Mouse (Mus musculus): ENCODE results near the gene Tpm3. TPM values are rescaled to one million over a fixed set of nuclear protein-coding genes. Genes with fewer than 3 reads are reported as not detected.

Tpm3 gene
- polyA plus RNA-seq (2015; fragmentation: Nextera tagmentation; extraction: Ambion mirVana) = 637 and 683 TPM in 2 replicates

DNA sequence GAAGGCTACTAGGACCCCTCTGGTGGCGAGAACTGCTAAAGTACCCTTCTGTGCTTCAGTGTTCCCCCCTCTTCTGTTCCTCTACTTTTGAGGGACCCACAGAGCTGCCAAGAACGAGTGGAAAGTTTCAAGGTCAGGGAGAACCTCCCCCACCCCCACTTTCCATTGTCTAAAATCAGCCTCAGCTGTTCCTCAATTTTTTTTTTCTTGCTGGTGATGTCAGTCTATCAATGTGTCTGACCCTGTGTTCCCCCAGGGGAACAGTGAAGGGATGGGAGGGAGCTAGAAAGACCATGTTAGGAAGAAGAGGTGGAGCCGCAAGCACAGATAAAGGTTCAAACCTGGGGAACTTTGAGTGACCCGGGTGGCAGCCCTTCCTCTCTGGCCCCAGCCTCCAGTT is at the start of gene Tpm3:
Gene Tpm3 (plus strand): TSS at position 356 of the 400 bp plus-strand sequence.
- H3K36me3 ChIP-seq = no peaks in the 10 kb centered on the region

DNA sequence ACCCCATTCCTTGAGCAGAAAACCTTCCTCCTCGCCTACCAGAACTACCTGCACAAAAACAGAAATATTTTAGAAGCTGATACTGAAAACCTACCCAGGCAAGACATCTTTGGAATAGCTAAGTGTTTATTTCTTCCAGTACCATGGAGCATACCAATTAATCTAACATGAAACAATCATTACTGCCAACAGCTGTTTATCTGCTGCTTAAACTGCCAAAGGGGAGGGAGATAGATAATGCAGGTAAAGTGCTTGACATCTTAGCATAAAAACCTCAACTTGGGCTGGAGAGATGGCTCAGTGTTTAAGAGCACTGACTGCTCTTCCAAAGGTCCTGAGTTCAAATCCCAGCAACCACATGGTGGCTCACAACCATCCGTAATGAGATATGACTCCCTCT is 37.8 kb upstream of the Tpm3 start:
- H3K27ac ChIP-seq = no peak overlapping the region
- H3K4me2 ChIP-seq = no peak overlapping the region
- no peaks in the 10 kb centered on the region for H3K4me1 ChIP-seq
- H3K4me3 ChIP-seq = no peak overlapping the region
- H3K27me3 ChIP-seq = no peaks in the 10 kb centered on the region
- 84% methylated on average over 2 of the region's 2 CpGs for WGBS
- ATAC-seq (ENCODE audit: borderline replicate concordance, extremely low read depth, low FRiP score, low TSS enrichment) = no peak
- peaks cover 87% of the 10 kb centered on the region for H3K36me3 ChIP-seq
- H3K9me3 ChIP-seq = no peaks in the 10 kb centered on the region
- H3K9ac ChIP-seq = no peak overlapping the region

More for the DNA sequence above, at the start of gene Tpm3:
- Histone ChIP-seq H3K27ac (no peak within 1 kb of the TSS), H3K9ac (no peak within 1 kb of the TSS), H3K27me3 (no peaks in the 10 kb centered on the region), H3K4me3 (no peak within 1 kb of the TSS), H3K4me1 (peaks cover 5% of the 10 kb centered on the region), H3K9me3 (no peaks in the 10 kb centered on the region), H3K4me2 (no peak within 1 kb of the TSS)
- ATAC-seq (ENCODE audit: borderline replicate concordance, extremely low read depth, low FRiP score, low TSS enrichment) = no peak
- 61% methylated on average over 4 of the region's 4 CpGs for WGBS

DNA sequence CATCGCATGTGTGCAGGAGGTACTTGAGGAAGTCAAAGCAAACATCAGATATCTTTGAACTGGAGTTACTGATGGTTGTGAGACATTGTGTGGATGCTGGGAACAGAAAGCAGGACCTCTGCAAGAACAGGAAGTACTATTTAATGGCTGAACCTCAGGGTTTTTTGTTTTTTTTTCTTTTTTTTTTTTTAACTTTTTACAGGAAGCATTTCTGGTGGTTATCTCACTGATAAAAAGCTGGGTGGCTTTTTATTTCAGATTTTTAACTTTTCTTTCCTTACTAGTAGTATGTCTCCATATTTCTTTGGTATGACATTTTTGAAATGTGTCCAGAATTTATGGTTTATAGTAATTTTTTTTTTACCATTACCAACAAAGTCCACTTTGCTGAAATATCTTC is 36.2 kb upstream of the Tpm3 start:
- no peak overlapping the region for H3K9ac ChIP-seq
- ATAC-seq (ENCODE audit: borderline replicate concordance, extremely low read depth, low FRiP score, low TSS enrichment) = no peak
- WGBS = 90% methylated on average over 1 of the region's 1 CpGs
- no peaks in the 10 kb centered on the region for H3K27me3 ChIP-seq
- no peaks in the 10 kb centered on the region for H3K9me3 ChIP-seq
- peaks cover 81% of the 10 kb centered on the region for H3K36me3 ChIP-seq
- no peak overlapping the region for H3K4me2 ChIP-seq
- H3K27ac ChIP-seq = no peak overlapping the region
- no peak overlapping the region for H3K4me3 ChIP-seq
- H3K4me1 ChIP-seq = no peaks in the 10 kb centered on the region

DNA sequence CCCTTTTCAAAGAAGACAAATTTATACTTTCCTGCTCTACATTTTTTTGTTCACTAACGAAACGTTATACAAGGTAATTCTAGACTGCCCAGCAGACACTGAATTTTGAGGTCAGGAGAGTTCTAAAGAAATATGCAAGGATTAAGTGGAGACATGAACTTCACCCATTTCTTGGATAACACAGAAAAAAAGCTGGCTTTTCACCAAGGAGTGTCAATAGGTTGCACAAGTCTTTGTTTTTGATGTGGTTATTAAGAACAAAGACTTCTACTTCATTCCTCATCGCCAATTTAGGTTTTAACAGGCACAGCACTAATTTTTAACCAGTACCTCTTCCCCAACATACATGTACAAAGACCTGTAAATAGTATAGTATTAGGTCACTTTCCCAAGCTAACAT is 22.8 kb upstream of the Tpm3 start:
- Histone ChIP-seq H3K9ac (no peak overlapping the region), H3K9me3 (no peaks in the 10 kb centered on the region), H3K27me3 (no peaks in the 10 kb centered on the region), H3K4me2 (no peak overlapping the region), H3K4me1 (peaks cover 26% of the 10 kb centered on the region), H3K36me3 (peaks cover 27% of the 10 kb centered on the region), H3K4me3 (no peak overlapping the region), H3K27ac (no peak overlapping the region)
- 40% methylated on average over 3 of the region's 3 CpGs for WGBS
- no peak for ATAC-seq (ENCODE audit: borderline replicate concordance, extremely low read depth, low FRiP score, low TSS enrichment)

DNA sequence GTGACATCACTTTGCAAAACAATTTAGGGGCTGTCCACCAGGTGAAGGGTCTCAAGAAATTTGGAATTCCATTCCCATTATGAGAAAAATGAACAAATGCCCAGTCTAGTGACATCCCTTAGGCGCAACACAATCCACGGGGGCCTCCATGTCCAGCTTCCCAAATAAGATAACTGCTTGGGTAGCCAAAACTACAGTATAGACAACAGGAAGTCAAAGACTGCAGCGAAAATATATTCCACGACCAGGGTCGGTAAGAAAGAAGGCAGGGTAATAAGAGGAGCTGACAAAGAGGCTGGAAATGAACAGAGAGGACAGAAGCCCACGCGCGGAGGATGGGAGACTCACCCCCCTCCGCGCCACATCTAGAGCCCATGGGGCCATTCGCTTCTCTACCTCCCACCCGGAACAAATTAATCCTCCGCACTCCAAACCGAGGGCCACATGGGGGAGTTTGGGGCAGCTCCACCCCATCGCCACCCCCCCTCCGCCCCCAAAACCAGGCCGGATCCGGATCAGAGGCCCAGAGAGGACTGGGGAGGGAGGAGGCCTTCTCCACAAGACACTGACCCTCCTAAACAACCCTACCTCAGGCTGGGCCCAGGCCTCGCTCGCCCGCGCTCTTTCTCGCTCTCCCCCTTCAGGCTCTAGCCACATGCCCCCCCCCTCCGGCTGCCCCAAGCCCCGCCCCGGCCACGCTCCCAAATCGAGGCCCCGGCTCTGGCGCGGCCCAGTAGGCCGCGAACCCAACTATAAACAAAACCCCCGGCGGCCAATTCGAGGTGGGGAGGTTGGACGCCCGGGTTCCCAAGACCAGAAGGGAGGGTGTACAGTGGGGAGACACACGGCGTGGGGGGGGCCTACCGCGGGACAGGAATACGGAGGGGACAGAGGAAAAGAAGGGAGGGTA is 20.8 kb upstream of the Tpm3 start, which contains the start of gene 4933434E20Rik:
Gene 4933434E20Rik (plus strand): TSS at position 196 of the 910 bp plus-strand sequence.
- H3K27me3 ChIP-seq = no peaks in the 10 kb centered on the region
- ATAC-seq (ENCODE audit: borderline replicate concordance, extremely low read depth, low FRiP score, low TSS enrichment) = peak; percentile 81
- H3K27ac ChIP-seq = peak within 1 kb of the TSS; percentile 97
- no peaks in the 10 kb centered on the region for H3K9me3 ChIP-seq
- H3K4me1 ChIP-seq = peaks cover 26% of the 10 kb centered on the region
- peaks cover 29% of the 10 kb centered on the region for H3K36me3 ChIP-seq
- H3K4me2 ChIP-seq = peak within 1 kb of the TSS; percentile 60
- H3K9ac ChIP-seq = peak within 1 kb of the TSS; percentile 94
- peak within 1 kb of the TSS; percentile 83 for H3K4me3 ChIP-seq
- 0% methylated on average over 37 of the region's 43 CpGs for WGBS

DNA sequence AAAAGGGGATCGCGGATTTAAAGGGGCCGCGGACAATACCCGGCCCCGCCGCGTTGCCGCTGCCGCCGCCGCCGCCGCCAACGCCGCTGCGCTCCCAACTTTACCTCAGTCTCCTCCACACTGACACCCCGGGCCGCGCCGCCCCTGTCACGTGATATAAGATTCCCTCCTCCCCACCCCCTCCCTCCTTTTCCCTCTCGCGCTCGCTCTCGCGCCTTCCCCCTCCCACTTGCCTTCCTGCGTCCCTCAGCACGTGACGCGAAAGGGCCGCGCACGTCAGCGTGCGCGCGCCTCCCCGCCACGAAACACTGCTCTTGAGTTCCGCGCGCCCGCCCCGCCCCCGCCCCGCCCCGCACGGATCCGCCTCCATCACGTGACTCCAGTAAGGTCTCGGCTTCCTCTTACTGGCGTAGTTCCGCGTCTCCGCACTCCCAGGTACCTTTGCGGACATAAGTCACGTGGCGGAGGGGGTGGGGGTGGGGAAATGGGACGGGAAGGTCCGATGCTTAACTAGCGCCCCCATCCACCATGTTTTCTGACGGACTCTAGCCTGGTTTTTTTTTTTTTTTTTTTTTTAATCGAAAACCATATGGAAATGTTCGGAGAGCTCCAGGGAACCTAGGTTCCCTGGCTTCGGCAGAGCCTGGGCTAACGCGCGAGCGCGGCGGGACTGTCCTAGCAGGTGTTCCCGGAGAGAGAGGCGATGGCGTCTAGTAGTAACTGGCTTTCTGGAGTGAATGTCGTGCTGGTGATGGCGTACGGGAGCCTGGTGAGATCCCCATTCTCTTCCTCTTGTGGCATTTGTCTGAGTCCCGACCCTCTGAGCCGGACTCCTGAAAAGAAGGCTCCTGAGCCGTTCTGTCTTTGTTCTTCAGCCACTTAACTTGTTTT is 19.9 kb upstream of the Tpm3 start, which contains the start of gene Ubap2l:
Gene Ubap2l (minus strand): TSS at position 278 of the 891 bp plus-strand sequence.
- H3K27ac ChIP-seq = peak within 1 kb of the TSS; percentile 97
- H3K9me3 ChIP-seq = no peaks in the 10 kb centered on the region
- WGBS = 1% methylated on average over 79 of the region's 81 CpGs
- no peaks in the 10 kb centered on the region for H3K27me3 ChIP-seq
- H3K4me1 ChIP-seq = peaks cover 26% of the 10 kb centered on the region
- H3K9ac ChIP-seq = peak within 1 kb of the TSS; percentile 94
- peaks cover 29% of the 10 kb centered on the region for H3K36me3 ChIP-seq
- peak within 1 kb of the TSS; percentile 67 for H3K4me2 ChIP-seq
- H3K4me3 ChIP-seq = peak within 1 kb of the TSS; percentile 83
- ATAC-seq (ENCODE audit: borderline replicate concordance, extremely low read depth, low FRiP score, low TSS enrichment) = peak; percentile 95

DNA sequence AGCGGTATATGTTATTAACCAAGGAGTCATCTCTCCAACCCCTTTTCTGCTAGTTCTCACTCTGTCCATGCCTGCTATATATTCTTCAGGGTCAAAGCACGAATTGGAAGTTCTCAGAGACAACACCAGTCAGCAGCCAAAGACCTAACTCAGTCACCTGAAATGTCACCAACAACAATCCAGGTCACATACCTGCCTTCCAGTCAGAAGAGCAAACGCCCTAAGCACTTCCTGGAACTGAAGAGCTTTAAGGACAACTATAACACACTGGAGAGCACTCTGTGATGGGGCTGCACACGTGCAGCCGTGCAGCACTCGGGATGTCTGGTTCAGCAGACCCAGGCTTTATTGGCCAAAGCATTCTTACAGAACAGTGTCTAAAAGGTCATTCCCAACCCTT is 10.9 kb upstream of the Tpm3 start:
- ATAC-seq (ENCODE audit: borderline replicate concordance, extremely low read depth, low FRiP score, low TSS enrichment) = no peak
- no peaks in the 10 kb centered on the region for H3K9me3 ChIP-seq
- H3K4me1 ChIP-seq = no peaks in the 10 kb centered on the region
- H3K4me2 ChIP-seq = no peak overlapping the region
- no peak overlapping the region for H3K4me3 ChIP-seq
- no peak overlapping the region for H3K27ac ChIP-seq
- H3K9ac ChIP-seq = no peak overlapping the region
- 77% methylated on average over 6 of the region's 6 CpGs for WGBS
- no peaks in the 10 kb centered on the region for H3K27me3 ChIP-seq
- H3K36me3 ChIP-seq = peaks cover 52% of the 10 kb centered on the region

DNA sequence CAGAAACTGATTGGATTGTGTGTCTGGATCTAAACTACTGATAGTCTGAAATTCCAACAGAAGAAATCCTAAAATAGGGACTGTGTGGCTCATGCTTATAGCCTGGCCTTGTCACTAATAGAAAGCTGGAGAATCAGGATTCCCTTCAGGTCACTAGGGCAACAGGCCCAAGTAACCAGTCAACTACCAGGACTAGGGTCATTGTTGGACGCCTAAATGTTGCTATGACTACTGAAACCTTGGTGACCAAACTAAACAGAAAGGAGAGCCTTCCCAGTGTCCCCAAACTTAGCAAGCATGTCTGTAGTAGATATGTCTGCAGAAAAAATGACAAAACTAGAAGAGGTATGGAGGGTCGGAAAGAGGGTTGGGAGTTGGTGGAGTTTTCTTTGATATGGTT is 9.9 kb upstream of the Tpm3 start:
- no peaks in the 10 kb centered on the region for H3K9me3 ChIP-seq
- WGBS = 71% methylated on average over 2 of the region's 2 CpGs
- no peak overlapping the region for H3K4me2 ChIP-seq
- H3K27me3 ChIP-seq = no peaks in the 10 kb centered on the region
- no peaks in the 10 kb centered on the region for H3K4me1 ChIP-seq
- H3K9ac ChIP-seq = no peak overlapping the region
- no peak for ATAC-seq (ENCODE audit: borderline replicate concordance, extremely low read depth, low FRiP score, low TSS enrichment)
- no peak overlapping the region for H3K27ac ChIP-seq
- peaks cover 44% of the 10 kb centered on the region for H3K36me3 ChIP-seq
- H3K4me3 ChIP-seq = no peak overlapping the region

DNA sequence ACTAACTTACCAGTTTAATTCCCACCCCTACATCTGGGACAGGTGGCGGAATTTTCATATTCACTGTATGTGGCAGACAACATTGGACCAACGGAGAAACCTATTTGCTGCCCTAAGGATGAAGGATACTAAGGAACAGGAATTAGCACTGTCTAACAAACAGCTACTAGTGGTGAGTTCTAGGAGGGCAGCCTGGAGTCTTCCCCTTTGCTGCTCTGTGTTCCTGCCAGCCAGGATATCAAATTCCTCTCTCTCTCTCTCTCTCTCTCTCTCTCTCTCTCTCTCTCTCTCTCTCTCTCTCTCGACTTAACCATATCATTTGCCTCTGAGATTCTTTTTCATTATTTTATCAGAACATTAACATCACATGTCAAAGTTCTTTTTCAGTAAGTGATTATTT is 8.1 kb upstream of the Tpm3 start:
- Histone ChIP-seq H3K36me3 (peaks cover 37% of the 10 kb centered on the region), H3K27ac (no peak overlapping the region), H3K4me3 (no peak overlapping the region), H3K27me3 (no peaks in the 10 kb centered on the region), H3K4me2 (no peak overlapping the region), H3K9me3 (no peaks in the 10 kb centered on the region), H3K4me1 (no peaks in the 10 kb centered on the region), H3K9ac (no peak overlapping the region)
- no peak for ATAC-seq (ENCODE audit: borderline replicate concordance, extremely low read depth, low FRiP score, low TSS enrichment)
- 74% methylated on average over 3 of the region's 3 CpGs for WGBS

DNA sequence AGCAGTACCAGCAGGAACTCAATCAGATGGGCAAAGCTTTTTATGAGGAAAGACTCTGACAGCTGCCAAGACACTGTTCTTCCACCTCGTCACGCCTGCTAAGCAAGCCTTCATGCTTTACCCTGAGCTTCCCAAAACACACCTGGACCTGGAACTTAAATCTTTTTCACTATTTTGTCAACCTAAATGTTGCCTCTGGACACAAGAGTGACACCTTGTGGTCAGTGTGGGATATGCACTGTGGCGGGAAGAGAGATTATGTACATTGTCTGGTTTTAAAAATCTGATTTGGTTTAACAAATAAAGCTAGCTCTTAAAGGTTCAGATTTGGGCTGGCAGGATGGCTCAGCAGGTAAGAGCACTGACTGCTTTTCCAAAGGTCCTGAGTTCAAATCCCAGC is 6.9 kb upstream of the Tpm3 start:
- Histone ChIP-seq H3K27me3 (no peaks in the 10 kb centered on the region), H3K4me2 (no peak overlapping the region), H3K9ac (no peak overlapping the region), H3K36me3 (peaks cover 30% of the 10 kb centered on the region), H3K4me1 (no peaks in the 10 kb centered on the region), H3K9me3 (no peaks in the 10 kb centered on the region), H3K27ac (no peak overlapping the region), H3K4me3 (no peak overlapping the region)
- 52% methylated on average over 3 of the region's 3 CpGs for WGBS
- ATAC-seq (ENCODE audit: borderline replicate concordance, extremely low read depth, low FRiP score, low TSS enrichment) = no peak

DNA sequence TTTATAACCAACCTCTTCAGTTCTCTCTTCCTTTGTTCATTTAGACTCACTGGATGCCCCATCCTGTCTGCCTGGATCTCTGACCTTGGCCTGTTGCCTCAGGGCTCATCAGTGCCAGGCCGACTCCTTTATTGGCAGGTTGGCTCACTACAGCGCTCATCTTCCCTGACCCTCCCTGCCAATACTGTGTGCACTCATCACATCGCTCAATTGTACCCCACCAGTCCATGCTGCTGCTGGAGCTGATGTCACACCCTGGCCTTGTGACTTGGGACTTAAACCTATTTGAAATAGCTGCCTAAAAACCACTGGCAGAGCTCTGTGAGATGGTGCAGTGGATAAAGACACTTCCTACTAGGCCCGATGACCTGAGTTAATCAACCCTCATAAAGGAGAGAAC is 4.6 kb upstream of the Tpm3 start:
- H3K27ac ChIP-seq = no peak overlapping the region
- H3K9ac ChIP-seq = no peak overlapping the region
- H3K4me2 ChIP-seq = no peak overlapping the region
- 82% methylated on average over 4 of the region's 4 CpGs for WGBS
- peaks cover 7% of the 10 kb centered on the region for H3K36me3 ChIP-seq
- no peaks in the 10 kb centered on the region for H3K27me3 ChIP-seq
- H3K9me3 ChIP-seq = no peaks in the 10 kb centered on the region
- H3K4me1 ChIP-seq = no peaks in the 10 kb centered on the region
- no peak overlapping the region for H3K4me3 ChIP-seq
- no peak for ATAC-seq (ENCODE audit: borderline replicate concordance, extremely low read depth, low FRiP score, low TSS enrichment)

DNA sequence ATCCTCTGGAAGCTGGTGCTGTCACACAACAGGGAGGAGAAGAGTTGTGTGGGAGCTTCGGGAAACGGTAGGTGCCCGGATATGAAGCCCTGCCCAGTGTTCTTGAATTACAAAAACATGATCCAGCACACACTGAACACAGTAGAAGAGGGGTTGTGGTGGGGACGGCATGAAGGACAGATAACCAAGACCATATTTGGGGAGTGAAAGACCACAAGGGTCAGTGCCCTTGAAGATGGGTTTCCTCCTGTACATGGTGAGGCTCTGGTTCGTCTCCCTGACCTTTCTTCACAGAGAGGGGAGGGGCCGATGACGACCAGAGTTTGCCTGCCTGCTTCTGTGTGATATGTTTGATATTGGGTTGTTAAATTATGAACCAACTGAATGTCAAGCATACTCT is 2.8 kb upstream of the Tpm3 start:
- Histone ChIP-seq H3K9ac (no peak overlapping the region), H3K4me3 (no peak overlapping the region), H3K9me3 (no peaks in the 10 kb centered on the region), H3K36me3 (no peaks in the 10 kb centered on the region), H3K4me2 (no peak overlapping the region), H3K27me3 (no peaks in the 10 kb centered on the region), H3K4me1 (no peaks in the 10 kb centered on the region), H3K27ac (no peak overlapping the region)
- ATAC-seq (ENCODE audit: borderline replicate concordance, extremely low read depth, low FRiP score, low TSS enrichment) = no peak
- WGBS = 63% methylated on average over 7 of the region's 7 CpGs

Measured in lung, embryonic 15.5 days (tissue).